Mouse (Mus musculus) myocyte (in vitro differentiated cells): ENCODE results near the gene Scyl1.

Source experiments
- MAX ChIP-seq: IDR thresholded peaks from one replicate; pipeline ENCODE4 v1.6.1; 2011; ENCODE audit warnings: low read depth, mild to moderate bottlenecking, control low read depth
- POLR2A ChIP-seq: IDR thresholded peaks from one replicate; pipeline ENCODE4 v1.6.1; 2011; ENCODE audit warnings: low read depth, mild to moderate bottlenecking, control low read depth, moderate library complexity; ENCODE audit not compliant: insufficient read length

GRCm38 (mm10) chr19:5786441-5787114 lies 15.4 kb upstream of the Scyl1 start:
- TF ChIP-seq POLR2A: no peak
- no peak for TF ChIP-seq MAX
